Mouse (Mus musculus) urinary bladder, adult 2 months (tissue): ENCODE results near the gene Ptprs. TPM values are rescaled to one million over a fixed set of nuclear protein-coding genes. Genes with fewer than 3 reads are reported as not detected.

ENCODE experiments used
- DNase-seq: peaks from one replicate; pipeline ENCODE4 v3.0.0; 2022; ENCODE audit warnings: low spot score
- polyA plus RNA-seq: library from polyadenylated mRNA; depleted of rRNA; stranded (reverse); fragments of >200 nt; gene quantifications from 2 replicates; pipeline ENCODE4 v1.2.3, GENCODE M21; 2012

Ptprs gene
- polyA plus RNA-seq, 1 experiment, result 313 TPM

DNA sequence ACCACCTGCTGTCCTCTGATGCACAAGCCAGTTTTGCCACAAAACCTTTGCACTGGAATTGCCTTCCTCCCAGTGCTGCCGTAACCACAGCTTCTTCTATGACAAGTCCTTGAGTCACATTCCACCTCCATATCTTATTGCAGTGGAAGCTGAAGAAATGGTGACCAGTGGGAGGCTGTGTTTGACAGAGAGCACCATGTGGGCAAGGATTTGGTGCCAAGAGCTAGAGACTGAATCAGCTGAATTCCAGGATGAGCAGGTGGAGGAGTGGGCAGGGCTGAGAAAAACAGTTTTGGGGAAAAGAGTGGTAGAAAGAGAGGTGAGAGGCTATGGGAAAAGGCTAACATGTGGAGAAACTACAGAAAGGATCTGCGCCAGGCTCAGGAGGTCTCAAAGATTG lies 17.6 kb upstream of the Ptprs start:
- no peak for DNase-seq

DNA sequence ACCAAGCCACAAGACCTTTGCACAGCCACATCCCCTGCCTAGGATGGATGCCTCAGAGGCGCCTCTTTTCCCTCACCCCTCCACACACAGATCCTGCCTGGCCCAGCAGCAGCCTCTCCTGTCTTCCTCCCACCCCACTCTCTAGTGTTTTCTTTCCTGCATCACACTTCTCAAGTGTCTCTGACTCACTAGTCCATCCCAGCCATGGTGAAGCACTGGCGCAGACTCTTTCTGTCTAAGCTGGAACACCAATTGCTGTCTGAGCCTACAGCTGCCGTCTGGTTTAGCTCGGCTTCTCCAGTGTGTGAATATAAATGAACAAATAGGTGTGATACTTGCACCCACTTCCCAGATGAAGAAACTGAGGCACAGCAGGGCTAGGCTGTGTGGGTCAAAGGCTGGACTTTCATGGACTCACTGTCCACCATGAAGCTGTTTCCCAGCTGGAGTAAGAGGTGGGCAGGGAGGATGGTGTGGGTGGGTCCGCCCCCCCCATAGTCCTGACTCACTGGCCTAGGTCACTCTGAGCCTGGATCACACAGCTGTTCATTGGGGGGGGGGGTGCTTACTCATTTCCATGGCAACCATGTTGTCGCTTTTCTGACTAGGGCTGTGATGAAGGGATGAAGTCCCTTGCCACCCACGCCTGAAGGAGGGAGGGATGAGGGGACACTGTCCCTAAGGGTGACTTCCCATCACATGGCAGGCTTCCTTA lies 14.3 kb upstream of the Ptprs start:
- no peak for DNase-seq

DNA sequence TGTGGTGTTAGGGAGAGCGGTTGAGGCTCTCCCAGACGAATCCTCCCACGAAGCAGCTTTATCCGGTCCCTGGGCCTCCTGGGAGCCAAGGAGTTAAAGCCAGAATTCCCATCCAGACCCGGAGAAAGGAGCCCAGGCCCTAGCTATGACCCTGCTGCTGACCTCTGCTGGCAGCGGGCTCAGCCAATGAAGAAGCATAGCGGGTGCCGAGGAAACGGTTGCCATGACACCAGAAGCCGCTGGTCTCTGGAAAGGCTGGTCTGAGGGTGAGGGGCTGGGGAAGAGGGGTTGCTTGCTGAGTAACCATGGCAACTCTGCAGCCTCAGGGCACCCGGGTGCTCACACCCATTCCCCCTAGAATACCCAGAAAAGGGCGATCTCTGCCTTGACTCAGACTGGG lies 11.7 kb upstream of the Ptprs start:
- DNase-seq, result no peak

DNA sequence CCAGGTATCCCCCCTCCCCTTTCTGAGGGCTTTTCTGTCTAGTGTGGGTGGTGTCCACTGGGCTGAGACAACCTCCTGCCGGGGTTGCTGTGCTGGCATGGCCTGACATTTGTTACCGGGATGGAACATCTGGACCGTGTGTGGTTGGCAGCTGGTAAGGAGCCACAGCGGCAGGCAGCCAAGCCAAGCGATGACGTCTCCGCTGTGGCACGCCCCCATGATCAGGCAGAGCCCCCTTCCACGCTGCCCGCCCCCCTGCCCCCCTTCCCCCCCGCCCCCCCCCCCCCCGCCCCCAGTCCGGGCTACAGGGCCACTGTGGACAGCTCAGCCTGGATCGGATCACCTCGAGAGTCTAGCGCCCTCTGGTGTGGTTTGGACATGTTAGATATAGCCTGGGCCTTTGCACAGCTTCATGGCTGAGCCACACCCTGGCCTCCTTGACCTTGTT lies 11.2 kb upstream of the Ptprs start:
- no peak for DNase-seq

DNA sequence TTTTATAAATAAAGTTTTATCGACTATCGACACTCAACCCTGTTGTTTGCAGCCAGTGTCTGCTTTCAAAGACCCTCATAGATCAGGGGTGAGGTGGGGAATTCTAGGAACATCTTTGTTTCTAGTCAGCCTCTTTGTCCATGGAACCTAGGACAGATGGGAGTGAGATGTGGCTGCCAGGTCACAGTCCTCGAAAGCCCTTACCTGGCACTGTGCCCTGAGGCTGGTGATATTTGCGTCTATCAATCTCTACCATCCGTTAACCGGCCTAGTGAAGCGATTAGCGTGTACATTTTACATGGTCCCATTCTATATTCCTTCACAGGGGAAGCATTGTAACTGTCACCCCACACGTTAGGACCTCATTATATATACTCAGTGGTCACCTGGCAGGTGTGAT lies 9.6 kb upstream of the Ptprs start:
- no peak for DNase-seq

DNA sequence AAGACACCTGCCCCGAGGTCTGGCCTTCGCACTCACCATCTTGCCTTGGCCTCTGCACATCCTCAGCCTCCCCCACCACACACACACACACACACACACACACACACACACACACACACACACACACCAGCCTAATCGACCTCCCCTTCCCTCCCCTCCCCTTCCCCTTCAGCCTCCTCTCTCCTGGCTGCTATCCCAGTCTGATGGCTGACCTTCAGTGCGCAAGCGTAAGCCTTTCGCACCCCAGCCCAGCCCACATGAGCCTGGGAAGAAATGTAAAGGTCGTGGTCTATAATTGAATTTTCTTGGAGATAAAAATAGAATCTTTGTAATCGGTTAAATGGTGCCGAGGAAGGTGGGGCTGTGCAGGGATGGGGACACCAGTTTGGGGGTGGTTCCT lies 8.8 kb upstream of the Ptprs start:
- no peak for DNase-seq

DNA sequence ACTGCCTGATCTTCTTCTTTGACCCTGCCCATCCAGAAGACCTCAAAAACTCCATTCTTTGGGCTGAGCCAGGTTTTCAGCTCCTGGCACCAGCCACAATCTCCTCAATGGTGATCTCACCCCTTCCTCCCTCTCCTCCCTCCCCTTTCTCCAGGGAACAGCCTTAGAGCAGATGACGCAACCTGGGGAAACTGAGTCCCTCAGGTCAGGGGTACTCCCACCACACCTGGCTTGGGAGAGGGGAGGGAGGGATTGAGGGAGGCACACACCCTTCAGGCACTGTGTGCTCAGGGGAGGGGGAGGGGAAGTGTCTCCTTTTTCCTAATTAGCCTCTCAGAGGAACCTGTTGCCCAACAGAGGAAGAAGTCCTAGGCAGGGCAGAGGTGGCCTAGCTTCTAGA lies 6.4 kb upstream of the Ptprs start:
- DNase-seq, result no peak

DNA sequence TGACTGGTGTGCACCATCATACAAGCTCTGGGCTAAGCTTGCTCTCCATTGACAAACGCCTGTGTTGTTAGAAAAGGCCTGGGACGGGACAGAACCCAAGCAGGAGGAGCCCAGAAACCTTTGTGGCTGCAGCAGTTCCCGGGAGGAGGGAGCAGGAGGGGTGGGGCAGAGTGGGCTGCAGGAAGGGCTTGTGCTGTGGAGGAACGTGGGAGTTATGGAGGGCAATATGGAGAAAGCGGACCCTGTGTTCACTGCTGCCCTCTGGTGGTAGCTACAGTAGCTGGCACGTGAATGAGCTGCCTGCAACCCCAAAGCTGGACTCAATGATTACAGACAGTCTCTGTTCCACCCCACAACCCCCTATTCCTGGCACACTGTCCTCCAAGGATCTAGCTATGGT lies 3.1 kb upstream of the Ptprs start:
- no peak for DNase-seq

DNA sequence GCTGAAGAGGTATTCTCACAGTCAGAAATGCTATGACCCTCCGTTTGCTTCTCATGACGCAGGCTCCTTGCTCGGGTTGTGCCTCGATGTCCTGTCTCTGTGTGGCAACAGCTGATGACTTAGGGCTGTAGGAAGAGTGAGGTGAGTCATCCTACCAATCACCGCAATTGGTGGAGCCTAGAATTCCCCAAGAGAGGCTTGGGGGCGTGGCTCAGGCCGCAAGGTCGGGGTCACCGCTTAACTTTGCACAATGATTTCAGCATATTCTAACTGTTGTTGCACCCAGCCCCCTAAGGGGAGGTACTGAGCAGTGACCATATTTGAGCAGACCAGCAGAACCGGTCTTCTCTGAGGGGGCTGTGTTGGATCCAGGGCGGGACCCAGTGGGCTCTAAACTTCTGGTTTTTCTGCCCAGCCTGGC lies 1.9 kb upstream of the Ptprs start:
- no peak for DNase-seq

DNA sequence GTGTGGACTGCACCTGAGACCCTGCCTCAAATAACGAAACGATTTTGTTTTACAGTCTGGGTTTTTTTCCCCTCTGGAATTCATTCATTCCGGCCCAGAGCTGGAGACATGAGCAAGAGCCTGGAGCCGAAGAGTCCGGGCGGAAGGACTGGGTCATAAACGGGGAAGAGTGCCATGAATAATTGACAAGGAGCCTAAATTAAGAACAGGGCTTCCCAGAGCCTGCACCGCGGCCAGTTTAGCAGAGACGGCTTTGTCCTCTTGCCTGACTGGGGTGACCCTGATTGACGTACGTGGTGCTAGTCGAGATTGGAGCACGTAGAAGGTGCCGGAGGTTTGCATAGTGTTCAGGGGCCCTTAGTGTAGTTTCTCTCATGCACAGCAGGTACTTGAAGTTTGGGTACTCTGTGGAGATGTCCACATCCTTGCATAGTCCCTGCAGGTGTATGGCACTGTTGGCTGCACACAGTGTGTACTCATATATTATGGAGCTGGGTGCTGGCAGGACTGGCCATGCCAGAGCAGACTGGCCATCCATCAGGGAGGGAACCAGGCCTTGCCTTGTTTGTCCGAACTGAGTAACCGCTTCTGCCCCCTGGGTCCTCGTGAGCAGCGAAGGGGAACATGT lies 1.0 kb upstream of the Ptprs start:
- DNase-seq, result no peak

DNA sequence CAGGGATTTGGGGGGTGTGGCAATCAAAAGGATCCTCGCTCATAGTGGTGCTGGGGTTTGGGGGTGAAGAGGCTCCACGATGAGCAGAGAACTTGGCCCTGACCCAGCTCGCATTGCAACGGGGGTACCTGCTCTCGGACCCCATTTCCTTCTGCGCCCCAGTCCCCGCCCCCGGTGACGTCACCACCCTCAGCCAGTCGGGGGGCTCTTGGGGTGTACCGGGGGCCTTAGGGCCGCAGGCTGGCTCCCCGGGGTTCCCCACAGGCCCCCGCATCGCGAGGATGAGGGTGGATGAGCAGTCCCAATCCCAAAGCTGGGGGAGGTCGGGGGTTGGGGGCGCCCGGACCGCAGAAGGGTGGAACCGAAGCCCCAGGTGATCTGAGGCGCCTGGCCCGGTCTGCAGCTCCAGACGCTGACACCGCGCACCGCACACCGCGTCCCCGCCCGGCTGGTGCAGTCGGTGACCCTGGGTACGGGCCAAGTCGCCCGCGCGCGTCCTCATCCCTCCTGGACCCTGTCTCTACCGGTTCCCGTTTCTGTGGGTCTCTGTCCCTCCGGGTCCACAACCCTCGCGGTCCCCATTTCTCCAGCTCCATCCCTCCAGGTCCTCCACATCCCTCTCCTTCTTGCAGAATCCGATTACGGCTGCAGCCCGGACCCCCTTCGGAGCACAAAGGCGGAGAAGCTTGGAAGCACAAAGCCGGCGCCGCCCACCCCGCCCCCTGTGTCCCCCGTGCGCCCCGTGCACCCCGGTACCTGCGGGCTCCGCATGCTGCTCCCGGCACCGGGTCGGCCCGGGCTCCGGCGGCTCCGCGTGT lies 490 bp downstream of the Ptprs start:
- no peak for DNase-seq

DNA sequence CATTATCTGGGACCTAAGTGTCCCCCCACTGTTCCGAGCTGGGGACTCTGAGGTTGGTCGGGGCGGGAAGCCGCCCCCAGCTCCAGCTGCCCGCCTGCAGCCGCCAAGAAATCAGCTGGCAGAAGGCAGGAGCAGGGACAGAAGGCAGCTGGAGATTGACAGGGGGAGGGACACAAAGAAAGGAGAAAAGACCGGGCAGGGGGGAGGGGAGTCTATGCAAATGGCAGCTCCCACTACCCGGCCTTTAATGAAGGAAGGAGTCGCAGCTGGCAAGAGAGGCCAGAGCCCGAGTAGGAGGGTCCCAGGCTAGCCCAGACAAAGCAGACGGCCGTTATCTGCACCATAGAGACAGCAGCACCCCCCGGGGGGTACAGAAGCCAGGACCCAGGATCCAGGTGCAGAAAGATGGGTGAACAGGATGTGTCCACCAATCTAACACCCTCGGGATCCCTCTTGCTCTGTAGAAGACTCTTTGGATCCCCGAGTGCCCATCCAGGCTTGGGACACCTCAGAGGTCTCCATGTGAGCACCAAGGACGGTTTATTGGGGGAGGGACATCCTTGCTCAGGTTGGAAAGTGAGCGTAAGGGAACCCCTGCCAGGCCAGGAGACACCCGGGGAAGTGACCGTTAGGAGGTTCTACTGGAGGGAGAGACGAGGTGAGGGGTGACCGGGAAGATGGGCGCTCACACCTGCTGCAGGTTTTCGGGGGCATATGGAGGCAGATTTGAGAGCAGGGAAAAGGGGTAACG lies 1.3 kb downstream of the Ptprs start:
- DNase-seq, result no peak

DNA sequence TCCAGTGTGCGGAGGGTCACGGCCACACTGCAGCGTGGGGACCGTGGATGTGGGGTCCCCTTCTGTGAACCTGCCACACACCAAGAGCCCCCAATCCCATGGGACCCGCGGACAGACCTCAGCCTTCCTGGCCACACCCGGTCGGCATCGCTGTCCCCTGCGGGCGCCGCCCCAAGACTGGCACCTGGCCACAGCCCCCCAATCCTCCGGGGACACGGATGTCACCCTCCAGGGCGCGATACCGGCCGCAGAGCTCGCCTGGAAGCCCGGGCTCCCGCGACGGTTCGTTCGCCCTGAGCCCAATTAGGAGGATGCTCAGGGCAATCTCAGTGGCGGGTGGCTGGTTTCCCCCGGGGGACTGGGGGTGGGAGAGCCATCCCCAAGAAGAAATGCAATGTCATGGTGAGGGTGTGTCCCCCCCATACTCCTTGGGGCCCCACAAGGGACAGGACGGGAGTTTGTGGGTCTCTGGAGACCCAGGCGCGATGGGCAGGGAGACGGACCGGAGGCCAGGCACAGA lies 1.9 kb downstream of the Ptprs start:
- no peak for DNase-seq

DNA sequence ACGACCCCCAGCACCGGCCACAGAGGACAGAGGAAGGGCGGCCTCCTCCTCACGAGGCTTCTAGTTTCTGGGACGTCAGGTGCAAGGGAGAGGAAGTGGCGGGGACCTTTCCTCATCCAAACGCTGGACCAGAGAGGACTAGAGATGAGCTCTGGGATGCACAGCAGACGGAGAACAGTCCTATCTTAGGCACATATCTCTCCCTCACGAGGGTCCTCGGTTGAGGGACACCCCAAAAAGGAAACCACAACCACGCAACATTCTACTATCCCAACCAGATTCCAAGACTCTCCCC lies 2.7 kb downstream of the Ptprs start:
- DNase-seq, result no peak

DNA sequence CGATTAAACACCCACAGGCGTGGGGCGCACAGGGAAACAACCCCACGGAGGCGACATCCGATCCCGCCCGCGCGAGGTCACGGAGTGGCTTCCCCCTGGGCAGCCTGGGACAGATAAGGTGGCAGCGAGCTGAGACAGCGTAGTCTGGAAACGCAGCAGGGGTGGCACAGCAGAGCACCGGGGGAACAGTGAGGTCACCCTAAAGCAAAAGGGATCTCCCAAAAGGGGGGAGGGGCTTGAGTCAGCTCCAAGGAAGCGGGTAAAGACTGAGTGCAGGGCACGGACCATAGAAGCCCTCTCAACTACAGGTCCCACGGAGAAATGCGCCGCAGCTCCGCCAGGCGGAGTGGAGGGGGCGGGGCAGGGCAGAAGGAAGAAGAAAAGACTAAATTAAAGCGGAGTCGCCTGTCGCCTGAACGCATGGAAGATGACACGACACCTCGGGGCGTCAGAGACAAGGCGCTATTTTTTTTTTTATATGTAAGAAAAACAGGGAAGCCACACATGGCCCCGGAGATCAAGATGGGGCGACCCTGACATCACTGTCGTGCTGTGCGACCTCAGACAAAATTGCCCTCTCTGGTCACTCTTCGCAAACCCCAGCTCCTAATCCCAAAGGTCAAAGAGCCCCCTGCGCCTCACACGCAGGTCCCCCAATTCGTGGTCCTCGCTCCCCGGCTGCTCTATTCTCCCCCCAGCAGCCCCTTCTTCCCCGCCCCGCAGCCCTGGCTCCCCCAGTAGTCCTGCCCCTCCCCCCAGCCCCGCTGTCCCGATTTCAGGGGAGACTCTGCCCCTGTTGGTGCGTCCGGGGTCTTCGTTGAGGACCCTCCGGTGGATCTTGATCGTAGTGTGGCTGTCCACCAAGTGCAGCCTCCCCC lies 3.3 kb downstream of the Ptprs start:
- no peak for DNase-seq

DNA sequence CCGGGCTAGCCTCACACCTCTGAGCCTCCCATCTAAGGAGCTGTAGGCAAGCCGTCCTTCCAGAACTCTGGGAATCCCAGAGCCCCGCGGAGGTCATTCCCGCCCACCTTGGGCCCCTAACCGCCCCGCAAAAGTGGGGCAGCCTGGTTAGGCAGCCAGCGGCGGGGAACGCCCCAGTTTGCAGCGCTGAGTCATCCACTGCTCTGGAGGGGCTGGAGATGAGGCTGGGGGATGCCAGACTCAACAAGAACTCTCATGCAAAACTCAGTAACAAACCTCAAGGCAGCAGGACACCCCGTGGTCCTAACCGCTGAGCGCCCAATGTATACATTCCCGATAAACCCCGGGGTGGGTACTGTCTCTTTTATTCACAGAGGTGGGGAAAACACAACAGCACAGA lies 4.2 kb downstream of the Ptprs start:
- DNase-seq, result no peak

DNA sequence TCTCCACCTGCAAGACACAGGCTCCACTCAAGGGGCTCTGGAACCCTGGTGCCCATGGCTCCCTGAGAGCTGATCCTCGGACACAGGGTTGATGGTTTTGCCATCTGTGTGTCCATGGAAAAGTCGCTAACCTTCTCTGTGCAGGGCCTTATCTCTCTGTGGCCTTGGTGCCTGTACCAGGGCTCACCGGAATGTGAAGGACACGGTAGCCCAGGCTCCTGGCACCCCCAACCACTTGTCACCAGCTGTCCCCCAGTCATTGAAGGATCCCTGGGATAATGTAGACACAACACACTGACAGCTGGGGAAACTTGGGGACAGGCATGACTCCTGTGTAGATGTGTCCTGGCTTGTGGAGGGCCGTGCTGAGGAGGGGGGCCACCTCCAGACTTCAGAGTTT lies 5.1 kb downstream of the Ptprs start:
- no peak for DNase-seq

DNA sequence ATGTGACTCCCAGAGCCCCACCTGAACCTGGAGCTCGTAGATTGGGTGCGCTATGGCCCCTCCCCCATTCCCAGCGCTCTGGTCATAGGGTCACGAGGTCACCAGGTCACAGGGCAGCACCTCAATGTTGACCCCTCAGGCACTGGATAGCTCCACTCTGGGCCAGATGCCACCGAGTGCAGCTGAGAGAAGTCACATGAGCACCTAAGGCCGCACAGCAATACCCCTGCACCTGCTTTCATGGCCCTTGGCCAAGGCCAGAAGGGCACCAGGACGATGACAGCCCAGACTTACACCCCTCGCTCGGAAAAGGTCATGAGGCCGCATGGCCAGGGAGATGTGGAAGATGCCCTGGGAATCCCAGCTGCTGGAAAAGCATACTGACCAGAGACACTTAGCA lies 5.7 kb downstream of the Ptprs start:
- no peak for DNase-seq

DNA sequence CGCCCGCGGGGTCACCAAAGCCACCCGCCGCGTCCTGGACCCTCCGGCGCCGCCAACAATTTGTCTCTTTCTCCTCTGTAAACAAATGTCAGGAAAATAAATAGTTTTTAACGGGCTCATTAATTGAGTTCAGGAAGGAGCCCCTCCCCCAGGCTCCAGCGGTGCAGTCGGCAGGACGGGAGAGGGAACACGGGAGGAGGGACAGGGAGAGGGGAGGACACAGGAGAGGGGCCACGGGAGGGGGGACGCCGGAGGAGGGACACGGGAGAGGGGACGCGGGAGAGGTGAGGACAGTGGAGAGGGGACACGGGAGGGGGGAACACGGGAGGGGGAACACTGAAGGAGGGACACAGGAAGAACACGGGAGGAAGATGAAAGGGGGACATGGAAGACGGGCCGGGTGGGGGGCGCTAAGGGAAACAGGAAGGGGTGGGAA lies 6.3 kb downstream of the Ptprs start:
- no peak for DNase-seq

DNA sequence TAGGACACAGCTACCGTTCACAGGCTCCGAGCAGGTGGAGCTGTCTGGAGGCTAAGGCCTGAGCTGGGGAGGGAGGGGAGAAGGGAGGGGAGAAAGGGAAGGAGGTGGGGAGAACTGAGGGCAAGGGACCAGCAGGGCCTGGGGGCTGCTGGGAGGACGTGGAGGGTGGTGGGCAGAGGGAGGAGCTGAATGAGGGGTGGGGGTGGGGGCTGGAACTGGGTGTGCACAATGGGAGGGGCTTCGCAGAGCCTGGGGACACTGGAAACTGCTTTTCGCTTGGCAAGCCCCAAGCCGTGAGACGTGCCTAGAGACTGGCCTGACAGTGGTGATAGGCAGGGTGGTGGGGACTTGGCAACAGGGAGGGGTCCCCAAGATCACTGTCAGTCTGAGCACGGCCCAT lies 7.0 kb downstream of the Ptprs start:
- no peak for DNase-seq

DNA sequence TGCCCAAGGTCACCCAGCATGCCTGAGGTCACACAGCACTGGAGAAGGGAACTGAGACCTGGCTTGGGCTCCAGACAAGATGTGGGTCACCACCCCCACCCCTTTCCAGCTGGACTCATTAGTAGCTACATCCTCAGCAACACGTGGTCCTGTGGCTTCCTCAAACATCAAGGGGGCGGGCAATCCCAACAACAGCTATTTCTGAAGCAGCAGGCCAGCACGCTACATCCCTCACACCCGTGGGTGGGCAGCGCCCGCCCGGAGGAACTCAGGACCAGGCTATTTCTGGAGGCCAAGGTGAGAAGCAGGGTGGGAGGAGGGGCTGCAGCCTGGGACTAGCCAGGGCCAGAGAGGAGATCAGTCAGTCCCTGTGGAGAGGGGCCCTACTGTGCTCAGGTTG lies 7.4 kb downstream of the Ptprs start:
- no peak for DNase-seq
